Mouse (Mus musculus) cerebellum, adult 2 months (tissue): ENCODE data around the gene Syce3.
A peak's percentile ranks its signal among the peaks of the same experiment; 100 is the strongest.

Experiments used
- CTCF ChIP-seq: fragments of 200-500 bp; IDR thresholded peaks from 2 replicates; pipeline ENCODE4 v1.5.1; 2011; ENCODE audit warnings: low read depth, mild to moderate bottlenecking, control low read depth, low read length, moderate library complexity, borderline replicate concordance; ENCODE audit not compliant: insufficient read depth
- POLR2A ChIP-seq: fragments of 200-500 bp; IDR thresholded peaks from 2 replicates; pipeline ENCODE4 v1.6.1; 2011; ENCODE audit warnings: low read length, control low read depth, borderline replicate concordance; ENCODE audit not compliant: insufficient read depth

GRCm38 (mm10) chr15:89430341-89430740 is 20.0 kb upstream of the Syce3 start:
- TF ChIP-seq POLR2A, result no peak
- TF ChIP-seq CTCF, result peak; percentile 33; the same call in 1 of the 2 replicates
